Mouse (Mus musculus) spleen, adult 2 months (tissue): Measurements from ENCODE around the gene Ldb3. TPM values are rescaled to one million over a fixed set of nuclear protein-coding genes. Genes with fewer than 3 reads are reported as not detected.

Experiments
- DNase-seq, 2 experiments: peaks; one replicate each; pipeline versions ENCODE4 v3.0.0 to v3.0.0-alpha.2; 2012 to 2021; ENCODE audit warnings: low spot score in 2 of 2, low read depth in 1 of 2
- H3K27ac ChIP-seq: fragments of 200-500 bp; 2 replicates; pipeline ENCODE4 v1.5.1; 2012; ENCODE audit warnings: low read length, inconsistent platforms; ENCODE audit not compliant: insufficient read depth
- H3K27me3 ChIP-seq: fragments of 200-500 bp; 2 replicates; pipeline ENCODE4 v1.6.1; 2012; ENCODE audit warnings: mild to moderate bottlenecking, moderate library complexity, low read length, inconsistent platforms; ENCODE audit not compliant: control insufficient read depth, insufficient read depth
- H3K36me3 ChIP-seq: fragments of 200-500 bp; 2 replicates; pipeline ENCODE4 v1.6.1; 2012; ENCODE audit warnings: mild to moderate bottlenecking, low read length, inconsistent platforms; ENCODE audit not compliant: control insufficient read depth, insufficient read depth
- H3K4me1 ChIP-seq: fragments of 200-500 bp; 2 replicates; pipeline ENCODE4 v1.6.1; 2011; ENCODE audit warnings: inconsistent platforms; ENCODE audit not compliant: control insufficient read depth, insufficient read depth, insufficient read length
- H3K4me3 ChIP-seq: fragments of 200-500 bp; 2 replicates; pipeline ENCODE4 v1.5.1; 2011; ENCODE audit warnings: mild to moderate bottlenecking, inconsistent platforms; ENCODE audit not compliant: insufficient read depth, insufficient read length; ENCODE audit errors: extremely low read depth
- CTCF ChIP-seq: fragments of 200-500 bp; IDR thresholded peaks from 2 replicates; pipeline ENCODE4 v1.5.1; 2011; ENCODE audit warnings: mild to moderate bottlenecking, inconsistent platforms; ENCODE audit not compliant: insufficient read depth, insufficient read length, insufficient replicate concordance; ENCODE audit errors: extremely low read depth
- POLR2A ChIP-seq: fragments of 200-500 bp; IDR thresholded peaks from 2 replicates; pipeline ENCODE4 v1.6.1; 2011; ENCODE audit warnings: low read depth, low read length, inconsistent platforms
- WGBS: fragments of 180-500 bp; shearing (Covaris S2); methylation state at CpG from one replicate; pipeline ENCODE4 v1.1.7; 2018; 5-methylcytosine and 5-hydroxymethylcytosine counted together
- polyA plus RNA-seq: library from polyadenylated mRNA; depleted of rRNA; stranded (reverse); fragments of >200 nt; gene quantifications from 2 replicates; pipeline ENCODE4 v1.2.3, GENCODE M21; 2012

Gene Ldb3
- polyA plus RNA-seq, 1 experiment = 0.74 TPM

DNA sequence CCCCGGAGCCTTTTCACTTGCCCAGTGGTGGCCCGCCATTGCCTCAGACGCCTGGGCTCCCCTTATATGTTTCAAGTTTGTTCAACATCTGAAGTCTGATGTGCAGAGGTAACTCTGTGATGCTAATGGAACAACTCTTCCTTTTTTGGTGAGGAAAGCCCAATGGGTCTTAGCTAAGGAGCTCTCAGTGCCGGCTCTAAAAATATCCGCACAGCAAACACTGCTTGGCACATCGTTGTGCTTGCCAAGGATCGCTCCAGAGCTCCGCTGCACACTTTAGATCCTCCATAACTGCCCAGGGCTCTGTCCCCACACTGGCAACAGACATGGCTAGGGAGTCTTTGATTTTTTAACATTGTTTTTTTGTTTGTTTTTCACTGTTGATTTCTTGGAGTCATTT is 59.7 kb downstream of the Ldb3 start:
- no peaks in the 10 kb centered on the region for H3K27me3 ChIP-seq
- 84% methylated on average over 8 of the region's 8 CpGs for WGBS
- H3K4me3 ChIP-seq = no peak overlapping the region
- H3K27ac ChIP-seq = peak overlapping the region; percentile 12; the same call in 1 of the 2 replicates
- H3K36me3 ChIP-seq = no peaks in the 10 kb centered on the region
- no peak for TF ChIP-seq POLR2A
- no peaks in the 10 kb centered on the region for H3K4me1 ChIP-seq
- no peak for DNase-seq

DNA sequence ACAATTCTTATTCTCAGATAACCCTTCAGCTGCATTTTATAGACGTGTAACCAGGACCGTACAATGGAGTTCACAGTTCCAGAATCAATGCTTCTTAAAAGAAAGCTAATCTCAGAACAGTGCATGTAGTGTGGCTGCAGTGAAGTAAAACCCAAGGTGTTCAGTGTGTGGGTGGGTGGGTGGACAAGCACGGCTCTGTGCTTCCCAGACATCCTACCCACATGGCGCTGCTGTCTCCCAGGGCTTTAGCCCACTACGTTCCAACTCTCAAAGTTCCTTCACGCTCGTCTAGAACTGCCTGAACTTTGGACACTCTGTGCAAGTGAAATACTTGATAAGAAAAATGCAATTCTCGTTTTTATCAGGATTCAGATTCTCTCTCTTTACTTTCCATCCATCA is 65.8 kb downstream of the Ldb3 start, which contains the start of gene 9230112D13Rik:
Gene 9230112D13Rik (minus strand): TSS at position 101 of the 400 bp plus-strand sequence.
- Histone ChIP-seq H3K4me1 (no peaks in the 10 kb centered on the region), H3K27ac (no peak within 1 kb of the TSS), H3K27me3 (no peaks in the 10 kb centered on the region), H3K4me3 (no peak within 1 kb of the TSS), H3K36me3 (no peaks in the 10 kb centered on the region)
- DNase-seq = no peak
- 85% methylated on average over 8 of the region's 8 CpGs for WGBS
- TF ChIP-seq POLR2A = no peak
- TF ChIP-seq CTCF = no peak

DNA sequence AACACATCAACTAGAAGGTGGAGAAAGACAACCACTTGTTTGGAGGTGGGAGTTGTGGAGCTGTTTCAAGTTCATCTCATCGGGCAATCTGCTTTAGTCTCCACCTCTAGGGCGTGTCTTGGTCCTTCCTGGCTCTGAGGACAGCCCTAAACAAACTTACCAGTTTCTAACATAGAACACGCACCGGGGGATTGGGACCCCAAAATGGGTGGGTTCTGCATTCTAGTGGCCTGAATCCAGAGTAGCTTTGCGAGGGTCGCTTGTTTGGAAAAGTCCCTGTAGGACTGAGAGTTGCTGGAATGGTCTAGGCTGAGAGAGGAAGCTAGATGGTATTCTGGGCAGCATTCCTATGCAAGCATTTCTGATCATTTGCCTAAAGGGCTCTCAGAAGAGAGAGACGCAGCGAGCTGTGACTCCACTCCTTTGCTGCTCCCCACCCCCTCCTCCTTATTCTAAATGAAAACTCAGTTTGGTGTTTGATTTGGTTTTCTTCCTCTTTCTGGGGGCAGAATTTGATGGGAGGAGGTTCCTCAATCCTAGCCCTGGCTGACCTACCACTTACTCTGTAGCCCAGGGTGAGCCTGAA is 70.4 kb downstream of the Ldb3 start:
- no peak for DNase-seq
- H3K36me3 ChIP-seq = no peaks in the 10 kb centered on the region
- H3K27me3 ChIP-seq = no peaks in the 10 kb centered on the region
- WGBS = 55% methylated on average over 8 of the region's 8 CpGs
- TF ChIP-seq POLR2A (no peak), CTCF (no peak)
- no peaks in the 10 kb centered on the region for H3K4me1 ChIP-seq
- H3K4me3 ChIP-seq = no peak overlapping the region
- no peak overlapping the region for H3K27ac ChIP-seq

DNA sequence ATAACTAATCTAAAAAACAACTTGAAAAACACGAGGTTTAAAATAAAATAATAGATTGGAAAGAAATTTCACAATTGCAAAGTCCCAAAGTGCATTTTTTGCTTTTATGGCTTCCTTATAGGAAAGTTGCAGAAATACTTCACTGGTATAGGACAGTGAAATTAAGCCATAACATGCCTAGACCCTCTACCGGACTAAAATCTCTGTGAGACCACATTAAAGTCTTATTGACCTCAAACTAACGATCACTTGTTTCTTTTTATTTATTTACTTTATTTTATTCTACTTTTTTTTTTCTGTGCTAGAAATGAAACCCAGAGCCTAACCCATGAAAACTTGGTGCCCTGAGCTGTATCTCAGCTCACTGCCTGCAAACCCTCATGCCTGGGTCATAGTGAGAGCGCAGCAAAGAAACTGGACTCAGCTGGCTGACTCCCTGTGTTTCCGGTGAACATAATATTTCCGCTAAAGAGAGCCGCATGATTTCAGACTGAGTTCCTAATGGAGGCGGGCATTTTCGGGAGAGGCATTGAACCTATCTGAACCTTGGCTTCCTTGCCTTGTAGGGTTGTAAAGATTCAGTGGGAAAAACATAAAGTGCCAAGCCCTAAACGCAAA is 71.4 kb downstream of the Ldb3 start:
- Histone ChIP-seq H3K27ac (no peak overlapping the region), H3K4me3 (no peak overlapping the region), H3K27me3 (peaks cover under 1% of the 10 kb centered on the region; the same call in 1 of the 2 replicates), H3K4me1 (no peaks in the 10 kb centered on the region), H3K36me3 (no peaks in the 10 kb centered on the region)
- WGBS = 83% methylated on average over 10 of the region's 10 CpGs
- no peak for DNase-seq
- TF ChIP-seq CTCF = no peak
- no peak for TF ChIP-seq POLR2A

DNA sequence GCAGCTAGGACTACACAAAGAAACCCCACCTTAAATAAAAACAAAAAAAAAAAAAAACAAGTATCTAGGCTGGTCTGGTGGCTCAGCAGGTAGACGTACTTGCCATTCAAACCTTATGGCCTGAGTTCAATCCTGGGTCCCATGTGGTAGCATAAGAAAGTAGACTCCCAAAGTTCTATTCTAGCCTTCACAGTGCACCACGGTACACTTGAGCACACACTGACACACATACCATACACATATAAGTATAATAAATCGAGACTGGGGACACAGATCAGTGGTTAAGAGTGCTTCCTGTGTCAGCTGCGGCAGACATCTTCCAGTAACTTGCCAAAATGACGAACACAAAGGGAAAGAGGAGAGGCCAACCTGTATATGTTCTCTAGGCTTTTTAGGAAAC is 72.6 kb downstream of the Ldb3 start:
- Histone ChIP-seq H3K4me3 (no peak overlapping the region), H3K27ac (no peak overlapping the region), H3K4me1 (no peaks in the 10 kb centered on the region), H3K27me3 (peaks cover 2% of the 10 kb centered on the region; the same call in 1 of the 2 replicates), H3K36me3 (no peaks in the 10 kb centered on the region)
- WGBS = 32% methylated on average over 5 of the region's 5 CpGs
- no peak for DNase-seq
- TF ChIP-seq CTCF (no peak), POLR2A (no peak)

DNA sequence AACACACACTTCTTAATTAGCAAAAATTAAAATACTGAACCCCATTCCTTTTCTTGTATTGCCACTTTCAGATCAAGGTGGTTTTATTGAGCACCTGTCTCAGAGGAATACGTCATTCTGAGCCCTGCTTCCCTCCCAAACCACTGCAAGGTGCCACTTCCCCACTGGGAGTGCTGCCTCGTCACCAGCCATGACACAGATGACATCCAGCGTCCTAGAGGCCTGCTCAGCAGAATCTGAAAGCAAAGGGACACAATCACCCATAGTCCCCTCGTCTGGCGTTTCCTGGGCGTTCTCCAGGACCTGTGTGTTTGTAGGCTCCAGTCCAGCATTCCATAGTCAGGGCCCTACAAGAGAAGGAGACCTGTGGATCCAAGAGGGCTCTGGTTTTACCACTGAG is 74.4 kb downstream of the Ldb3 start:
- TF ChIP-seq POLR2A (no peak), CTCF (no peak)
- H3K36me3 ChIP-seq = no peaks in the 10 kb centered on the region
- no peak overlapping the region for H3K4me3 ChIP-seq
- no peak overlapping the region for H3K27ac ChIP-seq
- H3K4me1 ChIP-seq = no peaks in the 10 kb centered on the region
- H3K27me3 ChIP-seq = peaks cover 2% of the 10 kb centered on the region; the same call in 1 of the 2 replicates
- 27% methylated on average over 6 of the region's 6 CpGs for WGBS
- no peak for DNase-seq

DNA sequence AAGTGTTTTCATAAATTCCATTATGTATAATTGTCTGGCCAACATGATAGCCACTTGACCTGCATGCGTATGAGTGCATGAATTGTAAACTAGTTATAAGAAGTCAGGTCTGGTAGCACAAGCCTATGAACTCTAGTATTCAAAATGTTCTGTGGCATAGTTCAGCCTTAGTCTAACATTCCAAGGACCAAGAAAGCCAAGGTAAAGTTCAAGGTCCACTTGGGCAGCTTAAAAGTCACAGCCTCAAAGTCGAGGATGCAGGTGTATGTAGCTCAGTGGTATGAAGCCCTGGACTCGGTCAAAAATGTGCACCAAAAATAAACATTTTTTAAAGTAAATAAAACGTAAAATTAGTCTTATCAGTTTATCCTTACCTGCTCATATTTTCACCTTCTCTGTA is 75.9 kb downstream of the Ldb3 start:
- no peak overlapping the region for H3K4me3 ChIP-seq
- H3K27ac ChIP-seq = no peak overlapping the region
- H3K36me3 ChIP-seq = no peaks in the 10 kb centered on the region
- peaks cover 2% of the 10 kb centered on the region; the same call in 1 of the 2 replicates for H3K27me3 ChIP-seq
- no peak for TF ChIP-seq CTCF
- no peak for TF ChIP-seq POLR2A
- no peaks in the 10 kb centered on the region for H3K4me1 ChIP-seq
- DNase-seq = no peak
- 68% methylated on average over 4 of the region's 4 CpGs for WGBS
